Mouse (Mus musculus) skeletal muscle tissue, adult 2 months (tissue): ENCODE measurements around the gene Zbtb16.

ENCODE experiments used
- DNase-seq: peaks from one replicate; pipeline ENCODE4 v3.0.0-alpha.2; 2012; ENCODE audit warnings: low read depth, low spot score

Gene Zbtb16

DNA sequence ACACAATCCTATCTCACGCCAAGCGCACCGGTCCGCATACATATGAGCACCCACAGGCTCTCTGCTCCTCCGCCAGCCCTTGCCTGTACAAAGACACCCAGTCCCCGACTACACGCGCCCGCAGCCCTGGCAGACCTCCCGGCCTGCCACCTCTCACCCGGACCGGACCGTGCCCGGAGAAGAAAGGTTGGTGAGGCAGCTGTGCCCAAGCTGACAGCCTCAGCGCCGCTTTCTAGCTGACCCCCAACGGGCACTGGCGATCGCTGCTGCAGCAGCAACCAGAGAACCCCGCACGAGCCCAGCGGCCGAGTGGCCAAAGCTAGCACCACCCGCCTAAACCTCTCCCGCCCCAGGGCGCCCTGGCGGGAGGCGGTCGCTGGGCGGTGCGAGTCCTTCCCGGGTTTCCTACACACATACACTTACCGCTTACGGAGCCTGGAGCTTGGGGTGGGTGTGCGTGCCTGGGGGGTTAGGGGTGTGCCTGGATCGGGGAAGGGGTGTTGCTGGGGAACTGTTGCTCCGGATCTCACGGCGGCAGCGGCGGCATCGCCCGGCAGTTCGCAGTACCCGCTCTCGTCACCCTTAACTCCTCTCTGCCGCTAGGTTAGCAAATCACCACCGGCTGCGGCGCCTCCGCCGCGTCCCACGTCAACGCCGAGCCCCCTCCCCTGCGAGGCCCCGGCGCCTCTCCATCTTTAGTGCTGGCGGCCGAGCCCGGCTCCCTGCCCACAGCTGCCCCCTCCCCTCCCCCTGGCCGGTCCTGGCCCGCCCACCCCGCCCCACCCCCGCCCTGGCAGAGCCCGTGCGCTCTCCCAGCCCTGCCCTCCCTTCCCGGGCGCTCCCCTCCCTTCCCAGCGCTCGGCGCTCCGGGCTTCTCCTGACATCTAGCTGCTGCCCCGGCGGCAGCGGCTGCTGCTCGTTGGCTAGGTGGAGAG lies at the start of gene Zbtb16:
Gene Zbtb16 (minus strand): TSS at position 592 of the 935 bp plus-strand sequence.
- peak; percentile 93 for DNase-seq

DNA sequence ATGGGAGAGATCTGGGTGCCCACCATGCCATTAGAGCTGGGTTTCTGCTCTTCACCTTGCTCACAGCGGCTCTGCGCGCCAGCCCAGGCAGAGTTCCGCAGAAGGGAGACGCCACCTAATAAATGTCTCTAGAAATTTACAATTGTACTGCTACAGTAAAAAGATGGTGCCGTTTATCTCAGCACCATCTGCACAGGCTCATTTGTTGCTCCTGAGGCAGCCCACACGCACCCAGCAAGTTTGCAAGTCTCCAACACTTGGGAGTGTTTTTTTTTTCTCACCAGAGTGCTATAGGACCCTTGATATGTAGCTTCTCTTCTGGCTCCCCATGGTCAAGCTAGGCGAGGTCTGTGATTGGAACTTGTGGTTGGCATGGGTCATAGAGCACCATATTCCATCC lies 36.9 kb upstream of the Zbtb16 start:
- DNase-seq: no peak

DNA sequence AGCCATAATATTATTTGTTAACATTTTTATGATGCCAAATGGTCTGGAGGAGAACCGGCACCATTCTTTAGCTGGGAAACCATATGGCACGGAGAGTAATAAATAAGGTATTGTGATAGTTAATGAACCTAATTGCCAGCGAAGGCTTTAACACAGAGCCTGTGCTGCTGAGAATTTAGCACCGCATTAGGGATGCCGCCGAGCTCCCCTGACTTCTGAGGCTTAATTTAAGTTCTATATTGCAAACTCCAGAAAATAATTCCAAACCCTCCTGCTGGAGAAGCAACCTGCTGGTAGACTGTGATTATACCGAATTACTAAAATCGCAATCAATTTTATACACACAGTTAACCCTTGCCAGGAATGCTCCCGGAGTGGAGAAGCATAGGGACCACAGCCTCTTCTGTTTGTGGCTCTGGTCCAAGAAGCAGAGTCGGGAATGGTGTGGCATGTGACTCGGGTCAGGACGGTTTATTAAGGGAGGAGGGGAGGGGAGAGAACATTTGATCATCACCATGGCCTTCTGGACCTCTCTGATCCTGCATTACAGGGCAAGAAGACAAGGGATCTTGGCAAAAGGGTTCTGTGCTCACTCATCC lies 30.6 kb upstream of the Zbtb16 start:
- DNase-seq: no peak

- DNase-seq: no peak
These were observed 29.2 kb upstream of the Zbtb16 start for GRCm38 (mm10) chr9:48865235-48865634.

- DNase-seq: no peak
These were observed 25.5 kb upstream of the Zbtb16 start for GRCm38 (mm10) chr9:48861481-48861880.

- peak; percentile 81 for DNase-seq
These were observed 24.5 kb upstream of the Zbtb16 start for GRCm38 (mm10) chr9:48860526-48860845.

DNA sequence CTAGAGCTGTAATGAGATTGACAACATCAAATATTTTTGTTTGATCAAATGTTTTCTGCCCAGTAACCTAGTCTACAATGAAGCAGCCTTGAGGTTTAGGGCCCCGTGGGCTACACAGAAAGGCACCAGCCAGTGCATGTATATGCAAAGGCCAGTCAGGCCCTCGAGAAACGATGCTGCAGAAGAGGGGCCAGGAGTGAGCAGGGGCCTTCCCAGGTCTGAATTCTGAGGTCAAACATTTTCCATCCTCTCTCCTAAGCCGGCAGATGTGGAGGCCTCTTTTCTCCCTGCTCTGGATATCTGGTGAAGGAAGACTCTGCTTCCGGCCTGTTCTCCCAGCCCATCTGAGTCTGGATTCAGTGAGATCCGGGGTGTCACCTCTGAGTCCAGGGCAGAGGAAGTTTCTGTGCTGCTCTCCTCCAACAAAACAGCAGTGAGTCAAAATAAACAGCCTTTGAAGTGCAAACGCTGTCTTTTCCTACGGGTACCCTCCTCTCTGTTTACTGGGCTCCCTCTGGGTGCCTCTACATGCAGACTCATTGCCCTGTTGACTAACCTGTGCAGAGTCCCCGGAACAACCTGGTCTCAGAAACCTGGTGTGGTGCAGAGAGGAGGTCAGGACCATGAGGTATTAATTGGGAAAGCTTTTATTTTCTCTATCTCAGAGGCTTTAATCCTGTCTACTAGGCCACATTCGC lies 24.0 kb upstream of the Zbtb16 start:
- DNase-seq: no peak

DNA sequence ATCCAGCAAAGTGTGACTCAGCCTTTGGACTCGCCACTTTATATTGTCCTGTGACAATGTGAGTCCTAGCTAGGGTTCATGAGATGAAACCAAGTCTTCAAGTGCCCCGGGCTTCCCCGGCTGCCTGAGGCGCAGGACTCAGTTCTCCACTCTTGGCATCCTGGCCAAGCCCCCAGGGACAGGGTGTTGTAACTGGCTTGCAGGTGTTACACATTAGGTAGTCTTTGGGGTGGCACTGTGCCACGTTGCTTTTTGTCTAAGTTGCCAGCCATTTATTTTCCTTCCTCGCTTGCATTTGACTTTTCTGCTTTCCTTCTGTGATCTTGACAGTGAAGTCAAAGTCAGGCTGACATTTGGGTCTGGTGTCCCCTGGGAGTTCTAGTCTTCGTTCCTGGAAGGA lies 21.9 kb upstream of the Zbtb16 start:
- no peak for DNase-seq

GRCm38 (mm10) chr9:48856240-48856639 lies 20.2 kb upstream of the Zbtb16 start:
- DNase-seq: no peak

GRCm38 (mm10) chr9:48849531-48849930 lies 13.5 kb upstream of the Zbtb16 start:
- no peak for DNase-seq

GRCm38 (mm10) chr9:48839568-48839967 lies 3.5 kb upstream of the Zbtb16 start:
- no peak for DNase-seq

DNA sequence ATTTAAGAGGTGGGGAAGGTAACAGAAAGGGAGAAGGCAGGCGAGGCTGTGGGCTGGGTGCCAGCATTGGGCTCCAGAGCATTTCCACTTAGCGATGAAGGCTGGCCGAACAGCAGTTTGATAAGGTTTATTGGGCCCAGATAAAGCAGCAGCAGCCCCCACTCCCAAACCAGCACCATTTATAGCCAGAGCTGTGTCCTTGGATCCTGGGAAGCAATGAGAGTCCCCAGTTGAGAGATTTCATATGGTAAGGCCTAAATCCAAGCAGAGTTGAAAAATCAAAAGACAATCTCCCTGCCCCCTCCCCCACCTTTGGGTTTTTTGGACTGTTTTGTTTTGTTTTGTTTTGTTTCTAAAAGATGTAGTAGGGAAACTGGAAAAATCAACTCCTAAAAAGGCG lies 2.3 kb upstream of the Zbtb16 start:
- no peak for DNase-seq

DNA sequence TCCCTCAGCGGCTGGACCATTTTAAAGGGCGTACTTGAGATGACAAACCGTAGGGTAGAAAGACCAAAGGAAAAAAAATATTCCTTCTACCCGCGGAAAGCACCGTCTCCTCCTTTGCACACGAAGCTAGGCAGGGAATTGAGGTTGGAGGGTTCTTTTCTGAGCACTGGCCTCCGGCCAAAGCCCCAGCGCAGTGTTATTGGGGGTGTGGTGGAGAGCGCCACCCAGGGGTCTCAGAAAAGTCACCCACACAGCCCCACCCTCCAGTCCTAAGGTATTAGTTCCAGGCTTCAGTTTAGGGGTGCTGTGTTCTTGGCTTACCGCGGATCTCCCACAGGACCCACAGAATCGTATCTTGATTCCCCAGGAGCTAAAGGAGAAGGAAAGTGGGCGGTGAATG lies 1.2 kb upstream of the Zbtb16 start:
- no peak for DNase-seq

- no peak for DNase-seq
These were observed 526 bp upstream of the Zbtb16 start for GRCm38 (mm10) chr9:48836566-48836930.

DNA sequence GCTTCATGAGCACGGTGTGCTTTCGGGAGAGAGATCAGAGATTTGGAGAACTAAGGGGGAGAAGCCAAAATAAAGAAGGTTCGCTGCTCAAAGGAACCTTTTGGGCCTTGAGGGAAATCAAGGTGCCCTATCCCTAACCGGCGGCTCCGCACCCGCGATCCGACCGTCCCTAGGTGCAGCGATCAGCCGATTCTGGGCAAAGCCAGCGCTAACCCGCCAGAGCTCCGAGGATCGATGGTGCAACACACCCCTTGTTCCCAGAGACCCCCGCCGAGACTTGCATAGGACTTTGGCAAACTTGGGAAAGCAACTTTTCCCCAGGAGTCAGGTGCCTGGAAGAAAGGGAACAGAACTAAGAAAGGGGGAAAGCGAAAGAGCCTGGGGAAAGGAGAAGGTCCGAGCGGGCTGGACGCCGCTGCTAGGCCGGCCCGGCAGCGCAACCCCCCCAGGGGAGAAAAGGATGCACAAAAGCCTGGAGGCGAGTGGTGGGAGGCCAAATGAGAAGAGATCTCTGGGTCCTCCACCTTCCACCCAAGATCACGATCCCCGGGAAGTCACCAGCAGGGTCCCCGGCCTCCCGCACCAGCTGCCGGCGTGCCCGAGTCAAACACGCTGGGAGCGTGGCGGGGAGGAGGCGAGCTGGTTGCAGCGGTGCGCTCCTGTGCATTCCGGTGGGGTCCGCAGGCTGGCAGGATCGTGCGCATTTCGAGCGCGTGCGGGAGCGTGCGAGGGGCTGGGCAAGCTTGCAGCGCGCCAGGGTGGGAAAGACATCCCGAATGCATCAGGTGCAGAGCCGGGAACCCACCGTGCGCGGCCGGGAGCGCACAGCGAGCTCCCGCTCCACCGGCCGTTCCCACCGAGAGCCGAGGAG lies 1.2 kb downstream of the Zbtb16 start:
- DNase-seq: no peak

DNA sequence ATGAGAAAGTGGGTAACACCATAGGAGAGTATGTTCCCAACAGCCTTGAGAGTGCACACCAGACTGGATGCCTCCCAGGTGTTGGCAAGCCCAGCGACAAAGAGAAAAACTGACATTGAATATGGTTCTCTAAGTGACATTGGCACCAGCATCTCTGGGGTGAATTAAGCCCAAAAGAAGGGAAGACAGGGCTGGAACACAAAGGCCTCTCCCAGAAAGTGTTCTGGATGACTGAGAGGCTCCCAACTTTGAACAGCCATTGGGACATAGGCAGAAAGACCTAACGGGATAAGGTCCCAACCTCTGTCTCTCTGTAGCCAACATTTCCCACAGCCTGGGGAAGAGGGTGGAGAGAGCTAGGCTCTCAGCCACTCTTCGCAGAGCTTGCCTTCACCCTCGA lies 2.0 kb downstream of the Zbtb16 start:
- no peak for DNase-seq

DNA sequence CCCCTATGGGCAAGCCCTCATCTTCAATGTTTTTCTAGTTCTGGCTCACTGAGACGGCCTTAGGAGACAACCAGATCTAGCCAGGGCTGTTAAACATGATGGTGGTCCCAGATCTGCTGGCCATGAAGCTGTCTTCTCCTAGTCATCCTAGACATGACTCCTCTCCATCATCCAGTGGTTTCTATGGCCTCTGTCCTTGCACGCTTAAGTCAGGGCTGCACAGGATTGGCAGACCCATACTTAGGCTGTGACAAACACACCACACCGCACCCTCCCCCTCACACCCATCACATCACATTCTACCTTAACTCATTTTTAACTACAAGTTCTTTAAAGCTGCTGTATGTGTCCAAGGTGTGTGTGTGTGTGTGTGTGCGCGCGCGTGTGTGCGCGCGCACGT lies 2.5 kb downstream of the Zbtb16 start:
- no peak for DNase-seq

- DNase-seq: no peak
These were observed 3.4 kb downstream of the Zbtb16 start for GRCm38 (mm10) chr9:48832473-48833100.

DNA sequence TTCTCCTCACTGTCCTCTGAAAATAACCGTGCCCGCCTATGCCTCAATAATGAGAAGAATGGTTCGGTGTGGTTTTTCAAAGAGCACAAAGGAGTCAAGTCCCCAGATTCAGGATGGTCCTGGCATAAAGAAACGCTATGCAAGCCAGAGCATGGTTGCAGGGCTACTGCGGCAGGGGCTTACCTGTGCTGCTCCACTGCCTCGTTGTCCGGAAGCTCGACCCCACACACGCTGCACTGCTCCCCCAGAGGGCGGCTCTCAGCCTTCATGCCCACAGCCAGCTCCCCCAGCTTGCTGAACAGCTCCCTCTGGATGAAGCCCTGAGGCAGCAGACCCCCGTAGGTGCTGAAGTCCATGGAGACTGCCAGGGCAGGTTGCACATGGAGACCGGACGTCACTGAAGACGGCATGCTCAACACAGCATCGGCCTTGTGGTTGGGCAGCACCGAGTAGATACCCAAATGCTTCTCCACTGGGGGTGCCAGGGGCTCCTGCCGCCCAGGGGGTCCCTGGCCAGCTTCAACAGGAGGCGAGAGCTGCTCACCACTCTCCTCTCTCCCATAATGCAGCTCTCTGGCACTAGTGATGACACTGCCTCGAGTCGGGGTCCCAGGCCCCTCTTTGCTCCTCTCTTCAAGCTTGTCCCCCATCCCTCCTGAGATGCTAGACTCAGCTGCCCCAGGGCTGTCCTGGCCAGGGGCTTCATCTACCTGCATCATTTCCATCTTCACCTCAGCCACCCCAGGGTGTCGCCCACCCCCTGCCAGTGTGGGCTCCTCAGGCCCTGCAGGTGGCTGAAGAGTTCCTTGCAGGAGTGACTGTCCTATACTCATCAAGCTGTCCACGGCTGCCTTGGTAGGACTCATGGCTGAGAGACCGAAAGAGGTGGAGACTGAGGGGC lies 4.2 kb downstream of the Zbtb16 start:
- no peak for DNase-seq

GRCm38 (mm10) chr9:48828839-48829238 lies 7.2 kb downstream of the Zbtb16 start:
- DNase-seq: no peak
